In the genomic region with DNA sequence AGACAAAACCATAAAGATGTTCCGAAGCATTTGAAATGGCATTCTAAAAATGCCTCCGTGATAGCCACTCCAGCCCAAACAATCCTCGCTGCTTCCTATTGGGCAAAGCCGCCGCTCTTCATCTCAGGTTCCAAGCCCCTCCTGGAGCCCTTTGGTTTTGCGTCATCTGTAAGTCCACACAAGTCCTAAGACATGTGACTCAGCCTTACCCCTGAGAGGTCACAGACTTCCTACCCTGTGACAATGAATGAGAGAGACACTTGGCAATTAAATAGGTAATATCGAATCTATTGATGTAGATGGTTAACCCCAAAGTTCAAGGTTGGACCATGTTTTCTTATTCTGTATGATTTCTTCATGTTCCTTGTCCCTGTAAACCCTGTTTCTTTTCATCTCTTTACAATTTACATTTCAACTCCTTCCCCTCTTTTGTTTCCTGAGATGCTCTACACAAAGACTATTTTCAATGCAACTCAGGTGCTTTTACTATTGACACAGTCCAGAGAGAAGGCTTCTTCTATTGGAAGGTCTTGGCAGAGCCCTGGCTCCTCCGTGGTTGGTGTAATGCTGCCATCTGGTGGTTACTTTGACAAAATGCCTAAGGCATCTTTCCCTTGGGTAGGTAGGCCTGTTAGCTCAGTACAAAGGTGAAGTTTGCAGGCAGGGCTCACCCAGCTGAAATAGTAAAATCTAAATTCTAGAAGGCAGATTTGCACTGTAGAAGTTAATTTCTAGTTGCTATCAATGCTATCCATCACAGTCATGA, we compare ENCODE assay signal across 9 mouse cellular contexts.
A peak's percentile ranks its signal among the peaks of the same experiment; 100 is the strongest.
DNase-seq lines count a peak whose midpoint lies in the region; ATAC-seq and TF ChIP-seq lines count a peak whose summit lies in the region.
"Had no signal": no experiment of that assay in that cellular context is flagged by ENCODE, and none has a peak within 500 bp of the region (broad histone marks: within the 10 kb centered on the region; RNA-seq: fewer than 3 reads in every experiment).

No protein-coding gene starts in this region.

- no peaks in the 10 kb centered on the region for H3K9me3 ChIP-seq in heart, embryonic 10.5 days
- no peaks in the 10 kb centered on the region for H3K9me3 ChIP-seq in forebrain, embryonic 14.5 days (replicated peaks; ENCODE audit: control insufficient read depth, low read length)
- no peaks in the 10 kb centered on the region for H3K9me3 ChIP-seq in hindbrain, postnatal 0 days (ENCODE audit: low read length)

- H3K9ac ChIP-seq in forebrain, embryonic 14.5 days (ENCODE audit: low read length), result no peak overlapping the region
- no peak overlapping the region for H3K9ac ChIP-seq in hindbrain, postnatal 0 days (replicated peaks; ENCODE audit: low read length)

- H3K27me3 ChIP-seq in heart, embryonic 10.5 days (ENCODE audit: insufficient read depth, poor library complexity, severe bottlenecking), result no peaks in the 10 kb centered on the region
- H3K27me3 ChIP-seq in forebrain, embryonic 14.5 days (replicated peaks; ENCODE audit: control insufficient read depth, insufficient read depth, low read length), result no peaks in the 10 kb centered on the region
- no peaks in the 10 kb centered on the region for H3K27me3 ChIP-seq in hindbrain, postnatal 0 days (ENCODE audit: insufficient read depth, low read length)

- no peaks in the 10 kb centered on the region for H3K36me3 ChIP-seq in heart, embryonic 10.5 days
- H3K36me3 ChIP-seq in forebrain, embryonic 14.5 days (ENCODE audit: control insufficient read depth, insufficient read depth, low read length), result no peaks in the 10 kb centered on the region
- no peaks in the 10 kb centered on the region for H3K36me3 ChIP-seq in hindbrain, postnatal 0 days (ENCODE audit: insufficient read depth, low read length)

- TF ChIP-seq CTCF in hindbrain, postnatal 0 days (IDR thresholded peaks at IDR 0.05; ENCODE audit: low read depth), result peak; percentile 96

- 71% methylated on average over 8 of the region's 8 CpGs for WGBS in heart, embryonic 10.5 days
- WGBS in forebrain, embryonic 14.5 days, result 76% methylated on average over 8 of the region's 8 CpGs
- WGBS in hindbrain, postnatal 0 days, result 74% methylated on average over 8 of the region's 8 CpGs

- no peak overlapping the region for H3K27ac ChIP-seq in heart, embryonic 10.5 days
- H3K27ac ChIP-seq in forebrain, embryonic 14.5 days (ENCODE audit: low read depth, low read length), result no peak overlapping the region
- no peak overlapping the region for H3K27ac ChIP-seq in hindbrain, postnatal 0 days

- no peak overlapping the region for H3K4me2 ChIP-seq in forebrain, embryonic 14.5 days (ENCODE audit: low read length)
- H3K4me2 ChIP-seq in hindbrain, postnatal 0 days (ENCODE audit: low read depth, low read length), result no peak overlapping the region

- H3K4me3 ChIP-seq in heart, embryonic 10.5 days, result no peak overlapping the region
- no peak overlapping the region for H3K4me3 ChIP-seq in forebrain, embryonic 14.5 days (ENCODE audit: low read depth, low read length)
- no peak overlapping the region for H3K4me3 ChIP-seq in hindbrain, postnatal 0 days (ENCODE audit: low read length)
- H3K4me3 ChIP-seq: myocyte had no signal

- DNase-seq in heart, adult 18-20 months, result peak; percentile 43 to 67
- DNase-seq in heart, embryonic 10.5 days (ENCODE audit: low spot score), result no peak
- DNase-seq in c-Kit-positive CD71-positive TER-119-positive erythroid progenitor cells, embryonic 14.5 days (ENCODE audit: low spot score), result peak; percentile 14
- DNase-seq in forebrain, embryonic 14.5 days (ENCODE audit: low spot score), result peak; percentile 90
- DNase-seq in hindbrain, postnatal 0 days (ENCODE audit: low spot score), result peak; percentile 90
- peak; percentile 31 for DNase-seq in left cerebral cortex, adult 11 months (ENCODE audit: low spot score)
- DNase-seq in right cerebral cortex, postnatal 4 days, result peak; percentile 53

- ATAC-seq in forebrain, embryonic 14.5 days, result peak; percentile 94
- peak; percentile 90 for ATAC-seq in hindbrain, postnatal 0 days
- peak; percentile 86 for ATAC-seq in megakaryocyte progenitor cell, adult 5-6 weeks (replicated peaks; ENCODE audit: poor library complexity)

- no peaks in the 10 kb centered on the region for H3K4me1 ChIP-seq in heart, embryonic 10.5 days
- H3K4me1 ChIP-seq in forebrain, embryonic 14.5 days (ENCODE audit: control insufficient read depth, insufficient read depth, low read length), result no peaks in the 10 kb centered on the region
- H3K4me1 ChIP-seq in hindbrain, postnatal 0 days (ENCODE audit: insufficient read depth, low read length), result no peaks in the 10 kb centered on the region
